Mouse (Mus musculus) intestine, embryonic 16.5 days (tissue): ENCODE data around the gene Matn1. TPM values are rescaled to one million over a fixed set of nuclear protein-coding genes. Genes with fewer than 3 reads are reported as not detected.

Experiments
- ATAC-seq: fragments of 200-750 bp; cut with Nextera tagmentation; 2 replicates; pipeline ENCODE4 v1.8.0; 2017; ENCODE audit warnings: moderate TSS enrichment, moderate library complexity
- H3K27ac ChIP-seq: fragments of 300-500 bp; sonication (generic); 2 replicates; pipeline ENCODE4 v1.5.1; 2014; ENCODE audit warnings: mild to moderate bottlenecking, low read length
- H3K27me3 ChIP-seq: fragments of 300-500 bp; sonication (generic); replicated peaks from 2 replicates; pipeline ENCODE4 v1.6.1; 2014; ENCODE audit warnings: low read length, control low read depth, mixed read lengths; ENCODE audit not compliant: control insufficient read depth, insufficient read depth
- H3K36me3 ChIP-seq: fragments of 300-500 bp; sonication (generic); 2 replicates; pipeline ENCODE4 v1.6.1; 2014; ENCODE audit warnings: low read length, control low read depth; ENCODE audit not compliant: control insufficient read depth, insufficient read depth
- H3K4me1 ChIP-seq: fragments of 300-500 bp; sonication (generic); 2 replicates; pipeline ENCODE4 v1.6.1; 2014; ENCODE audit warnings: low read length, control low read depth, mixed read lengths; ENCODE audit not compliant: control insufficient read depth, insufficient read depth
- H3K4me2 ChIP-seq: fragments of 300-500 bp; sonication (generic); 2 replicates; pipeline ENCODE4 v1.6.1; 2014; ENCODE audit warnings: low read depth, low read length, control low read depth
- H3K4me3 ChIP-seq: fragments of 300-500 bp; sonication (generic); 2 replicates; pipeline ENCODE4 v1.5.1; 2014; ENCODE audit warnings: mild to moderate bottlenecking, low read length
- H3K9ac ChIP-seq: fragments of 300-500 bp; sonication (generic); 2 replicates; pipeline ENCODE4 v1.6.1; 2014; ENCODE audit warnings: low read depth, low read length
- H3K9me3 ChIP-seq: fragments of 300-500 bp; sonication (generic); 2 replicates; pipeline ENCODE4 v1.6.1; 2016; ENCODE audit warnings: low read length, control low read depth; ENCODE audit not compliant: control insufficient read depth
- WGBS: fragments of 180-500 bp; shearing (Covaris S2); extraction: QIAGEN DNeasy Blood & Tissue Kit; methylation state at CpG from one replicate; pipeline ENCODE4 v1.1.7; 2014; 5-methylcytosine and 5-hydroxymethylcytosine counted together
- polyA plus RNA-seq: library from polyadenylated mRNA; unstranded; fragments of >200 nt; fragmentation: Nextera tagmentation; extraction: Ambion mirVana; gene quantifications from 2 replicates; pipeline ENCODE4 v1.2.1, GENCODE M21; 2015

Matn1 gene
- polyA plus RNA-seq, 1 experiment from 2014 or later = not detected

DNA sequence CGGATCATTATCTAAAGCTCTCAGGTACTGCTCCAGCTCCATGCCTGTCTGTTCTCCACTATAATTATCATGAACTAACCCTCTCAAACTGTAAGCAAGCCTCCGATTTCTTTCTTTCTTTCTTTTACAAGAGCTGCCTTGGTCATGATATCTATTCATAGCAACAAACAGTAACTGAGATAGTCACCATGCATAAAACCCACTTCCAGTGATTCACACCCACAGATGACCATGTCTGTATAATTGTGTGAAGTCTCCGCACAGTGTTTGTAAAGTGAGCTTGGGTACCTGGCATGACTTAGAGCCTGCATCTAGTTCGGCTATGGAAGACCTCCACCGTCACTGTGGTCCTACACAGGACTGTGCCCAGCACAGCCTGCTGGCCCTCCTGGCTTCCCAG, 46.8 kb downstream of the Matn1 start:
- H3K36me3 ChIP-seq = no peaks in the 10 kb centered on the region
- H3K4me1 ChIP-seq = no peaks in the 10 kb centered on the region
- H3K9me3 ChIP-seq = peaks cover 5% of the 10 kb centered on the region; the same call in 1 of the 2 replicates
- no peak overlapping the region for H3K4me3 ChIP-seq
- H3K9ac ChIP-seq = no peak overlapping the region
- no peak for ATAC-seq
- H3K27me3 ChIP-seq = no peaks in the 10 kb centered on the region
- whole genome bisulfite sequencing = 95% methylated on average over 5 of the region's 5 CpGs
- no peak overlapping the region for H3K4me2 ChIP-seq
- no peak overlapping the region for H3K27ac ChIP-seq

DNA sequence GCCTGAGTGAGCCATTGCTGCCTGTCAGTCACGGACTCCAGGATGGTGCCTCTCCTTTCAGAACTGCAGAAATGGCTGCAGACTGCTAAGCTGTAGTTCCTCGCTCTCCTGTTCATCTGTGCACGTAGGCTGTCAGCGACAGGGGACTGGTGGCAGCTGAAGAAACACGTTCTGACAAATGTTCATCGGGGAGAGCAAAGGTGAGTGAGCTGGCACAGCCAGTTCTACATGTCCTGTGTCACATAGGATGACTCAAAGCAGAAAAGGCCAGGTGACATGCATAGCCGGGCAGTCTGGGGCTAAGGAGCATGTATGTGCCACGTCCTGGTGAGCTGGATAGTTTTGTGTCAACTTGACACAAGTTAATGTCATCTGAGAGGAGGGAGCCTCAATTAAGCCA, 50.4 kb downstream of the Matn1 start:
- Histone ChIP-seq H3K27ac (no peak overlapping the region), H3K4me2 (no peak overlapping the region), H3K27me3 (no peaks in the 10 kb centered on the region), H3K4me3 (no peak overlapping the region), H3K9ac (no peak overlapping the region), H3K4me1 (no peaks in the 10 kb centered on the region), H3K36me3 (no peaks in the 10 kb centered on the region), H3K9me3 (peaks cover 5% of the 10 kb centered on the region; the same call in 1 of the 2 replicates)
- 86% methylated on average over 8 of the region's 8 CpGs for WGBS
- ATAC-seq = no peak

DNA sequence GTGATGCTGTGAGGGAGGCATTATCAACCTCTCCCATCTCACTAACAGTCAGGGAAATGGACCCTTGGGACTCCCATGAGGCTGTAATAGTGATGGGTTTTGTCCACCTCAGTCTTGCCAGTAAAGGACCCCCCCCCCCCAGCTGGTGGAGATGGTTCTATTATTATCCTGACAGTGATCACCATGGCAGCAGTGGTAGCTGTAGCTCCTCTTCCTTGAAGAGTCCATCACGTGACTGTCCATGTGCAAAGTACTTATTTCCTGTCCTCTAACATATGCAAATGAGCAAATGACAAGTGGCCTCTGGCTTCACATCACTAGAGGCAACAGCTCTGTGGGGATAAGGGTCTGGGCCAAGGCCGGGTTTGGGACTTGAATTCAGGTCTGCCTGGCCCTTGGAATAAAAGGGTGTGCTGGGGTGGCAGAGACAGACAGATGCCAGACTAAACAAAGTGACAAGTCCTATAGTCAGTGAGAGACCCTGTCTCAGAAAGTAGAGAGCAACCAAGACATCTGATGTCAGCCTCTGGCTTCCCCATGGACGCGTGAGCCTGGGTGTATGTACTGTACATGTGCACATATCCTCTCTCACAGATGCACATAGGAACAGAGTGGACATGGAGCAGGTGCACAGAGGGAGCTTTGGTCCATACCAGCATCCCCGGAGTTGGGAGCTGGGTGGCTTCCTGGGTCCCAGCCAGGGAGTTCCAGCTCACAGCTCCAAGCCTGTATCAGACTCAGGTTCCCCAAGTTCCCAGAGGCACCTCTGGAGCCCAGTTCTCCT, 55.8 kb downstream of the Matn1 start:
- H3K36me3 ChIP-seq = no peaks in the 10 kb centered on the region
- no peak overlapping the region for H3K9ac ChIP-seq
- no peak overlapping the region for H3K4me3 ChIP-seq
- H3K4me2 ChIP-seq = no peak overlapping the region
- H3K27ac ChIP-seq = no peak overlapping the region
- 72% methylated on average over 5 of the region's 5 CpGs for WGBS
- no peaks in the 10 kb centered on the region for H3K27me3 ChIP-seq
- H3K9me3 ChIP-seq = peaks cover 5% of the 10 kb centered on the region; the same call in 1 of the 2 replicates
- ATAC-seq = no peak
- H3K4me1 ChIP-seq = no peaks in the 10 kb centered on the region

DNA sequence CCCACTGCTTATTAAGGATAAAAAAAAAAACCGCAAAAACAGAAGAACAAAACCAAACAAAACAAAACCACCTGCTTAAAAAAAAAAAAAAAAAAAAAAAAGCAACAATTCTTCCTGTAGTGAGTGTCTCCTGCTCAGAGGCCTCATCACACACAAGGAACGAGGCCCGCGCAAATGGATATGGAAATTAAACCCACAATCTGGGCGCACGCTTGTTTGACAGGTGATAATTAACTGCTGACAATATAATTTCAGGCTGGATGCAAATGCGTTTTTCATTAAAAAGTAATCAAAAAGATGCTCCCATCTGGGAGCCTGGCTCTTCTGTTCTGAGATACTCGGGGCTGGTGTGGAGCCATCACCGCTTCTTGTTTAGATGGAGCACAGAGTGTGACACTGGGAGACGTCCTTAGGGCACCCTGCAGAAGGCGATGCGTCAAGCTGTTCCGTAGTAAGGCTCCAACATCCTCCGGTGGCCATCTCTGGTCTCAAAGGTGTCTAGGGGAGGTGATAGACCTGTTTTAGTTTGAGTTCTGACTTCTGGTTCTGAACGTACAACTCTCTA, 56.5 kb downstream of the Matn1 start:
- no peaks in the 10 kb centered on the region for H3K4me1 ChIP-seq
- no peak overlapping the region for H3K4me3 ChIP-seq
- H3K27me3 ChIP-seq = no peaks in the 10 kb centered on the region
- H3K27ac ChIP-seq = no peak overlapping the region
- H3K4me2 ChIP-seq = no peak overlapping the region
- 87% methylated on average over 15 of the region's 15 CpGs for WGBS
- no peak for ATAC-seq
- no peaks in the 10 kb centered on the region for H3K36me3 ChIP-seq
- no peak overlapping the region for H3K9ac ChIP-seq
- H3K9me3 ChIP-seq = no peaks in the 10 kb centered on the region

Other genes starting within 250 kb of the Matn1 start
- gene Sdc3, start 151.8 kb upstream of the Matn1 start, polyA plus RNA-seq = 12.3 and 17.2 TPM in 2 replicates
- 33.1 and 38.7 TPM in 2 replicates for gene Laptm5, start 31.3 kb upstream of the Matn1 start, polyA plus RNA-seq